Mouse (Mus musculus) mouse trophoblast stem cell (cell line): ENCODE data around the gene Sox10.

ENCODE experiments used
- in situ Hi-C, 2 experiments: fragments of 300-500 bp; cut with MseI, MboI; formaldehyde crosslinking; loops; 2 replicates in 1 of 2; 3 replicates in 1 of 2; pipeline ENCODE4 v1.15.1; 2025

Sox10 gene

DNA sequence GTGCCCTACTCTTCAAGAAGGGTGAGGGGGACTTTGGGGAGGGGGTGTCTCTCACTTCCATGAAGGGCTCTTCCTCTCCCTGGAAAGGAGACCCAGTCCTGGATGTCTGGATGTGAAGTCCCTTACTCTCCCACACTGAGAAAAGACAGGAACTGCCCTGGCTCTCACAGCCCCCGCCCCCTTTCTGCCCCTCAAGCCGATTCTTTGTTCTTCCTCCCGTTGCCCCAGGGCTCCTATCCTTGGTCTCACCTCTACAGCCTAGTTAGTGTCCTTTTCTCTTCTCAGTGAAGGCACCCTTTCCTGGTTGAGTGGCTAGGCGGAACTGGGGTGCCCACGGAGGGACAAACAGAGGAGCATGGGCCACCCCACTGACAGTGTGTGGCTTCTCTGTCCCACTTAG lies at the start of gene Sox10:
TSS of gene Sox10 (minus strand) at position 101 of the 400 bp plus-strand sequence.
- in situ Hi-C loops, result no loop called here

GRCm38 (mm10) chr15:79213591-79213990 lies 48.6 kb upstream of the Sox10 start:
- in situ Hi-C loops, result no loop called here

GRCm38 (mm10) chr15:79212750-79213446 lies 47.9 kb upstream of the Sox10 start:
- in situ Hi-C loops, result no loop called here

GRCm38 (mm10) chr15:79210357-79210756 lies 45.3 kb upstream of the Sox10 start:
- in situ Hi-C loops, result no loop called here

GRCm38 (mm10) chr15:79208758-79209439 lies 43.9 kb upstream of the Sox10 start:
- in situ Hi-C loops, result no loop called here

DNA sequence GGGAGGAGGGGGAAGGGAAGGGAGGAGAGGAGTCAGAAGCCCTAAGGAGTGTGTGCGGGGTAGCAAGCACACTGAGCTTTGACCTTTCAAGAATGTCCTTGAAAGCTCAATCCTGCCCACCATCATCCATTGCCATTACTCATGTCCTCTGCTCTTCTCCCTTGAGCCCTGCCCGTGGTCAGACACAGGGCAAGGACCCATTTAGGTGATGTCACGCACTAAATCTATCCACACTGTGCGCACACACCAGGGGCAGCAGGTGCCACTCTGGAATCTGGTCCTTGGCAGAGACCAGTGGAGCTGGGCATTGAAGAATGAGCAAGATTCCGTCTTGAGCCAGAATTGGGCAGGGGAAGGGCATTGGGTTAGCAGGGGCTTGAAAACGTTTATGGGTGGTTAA lies 43.2 kb upstream of the Sox10 start:
- in situ Hi-C loops, result no loop called here

- in situ Hi-C loops, result no loop called here
Observed at GRCm38 (mm10) chr15:79202575-79202974, 37.5 kb upstream of the Sox10 start.

DNA sequence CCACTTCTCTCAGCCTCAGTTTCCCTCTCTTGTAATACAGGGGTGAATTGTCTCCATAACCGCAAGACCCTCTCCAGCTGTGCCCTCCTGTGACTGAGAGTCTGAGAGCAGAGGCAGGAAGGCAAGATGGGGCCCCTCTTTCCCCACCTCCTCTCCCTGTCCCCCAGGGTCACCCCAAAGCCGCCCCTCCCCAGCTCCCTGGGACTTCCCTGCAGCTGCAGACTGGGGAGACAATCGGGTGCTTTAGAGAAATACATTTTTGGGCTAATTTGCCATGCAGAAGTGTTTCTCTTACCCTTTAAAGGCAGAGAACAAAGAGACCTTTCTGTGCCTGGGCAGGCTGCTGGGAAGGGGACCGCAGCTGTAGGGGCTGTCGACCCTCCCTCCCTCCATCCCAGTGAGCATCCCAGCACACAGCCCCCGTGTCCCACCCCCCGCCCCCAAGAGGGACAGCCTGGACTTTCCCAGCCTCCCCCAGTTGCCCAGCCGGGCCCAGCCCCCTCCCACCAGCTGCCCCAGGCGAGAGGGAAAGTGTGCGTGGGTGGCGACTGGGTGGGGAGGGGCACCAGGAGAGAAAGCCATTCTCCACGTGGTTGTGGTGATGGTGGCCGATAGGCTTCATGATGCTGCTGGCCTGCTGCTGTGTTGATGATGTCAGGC lies 36.6 kb upstream of the Sox10 start:
- in situ Hi-C loops, result no loop called here

DNA sequence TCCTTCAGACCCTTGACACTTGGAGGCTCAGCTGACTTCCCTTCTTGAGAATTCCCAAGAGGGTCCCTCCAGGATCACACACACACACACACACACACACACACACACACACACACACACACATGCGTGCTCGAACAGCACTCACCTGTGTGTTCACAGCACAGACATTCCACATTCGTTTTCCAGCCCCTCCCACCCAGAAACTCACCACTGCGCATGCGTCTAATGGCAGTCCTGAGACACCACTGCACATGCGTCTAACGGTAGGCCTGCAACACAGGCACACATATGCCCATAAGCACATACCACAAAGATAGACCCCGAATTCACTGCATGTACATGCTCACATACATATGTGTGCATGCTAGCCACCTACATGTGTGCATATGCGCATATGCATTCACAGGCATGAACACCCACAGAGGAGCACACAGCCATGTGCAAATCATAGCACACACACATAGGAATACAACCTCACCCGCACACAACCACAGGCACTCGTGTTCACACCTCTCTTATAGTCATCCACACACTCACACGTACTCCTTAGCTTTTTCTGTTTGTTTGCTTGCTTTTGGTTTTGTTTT lies 34.4 kb upstream of the Sox10 start:
- in situ Hi-C loops, result no loop called here

- in situ Hi-C loops, result no loop called here
Observed at GRCm38 (mm10) chr15:79195492-79195891, 30.5 kb upstream of the Sox10 start.

DNA sequence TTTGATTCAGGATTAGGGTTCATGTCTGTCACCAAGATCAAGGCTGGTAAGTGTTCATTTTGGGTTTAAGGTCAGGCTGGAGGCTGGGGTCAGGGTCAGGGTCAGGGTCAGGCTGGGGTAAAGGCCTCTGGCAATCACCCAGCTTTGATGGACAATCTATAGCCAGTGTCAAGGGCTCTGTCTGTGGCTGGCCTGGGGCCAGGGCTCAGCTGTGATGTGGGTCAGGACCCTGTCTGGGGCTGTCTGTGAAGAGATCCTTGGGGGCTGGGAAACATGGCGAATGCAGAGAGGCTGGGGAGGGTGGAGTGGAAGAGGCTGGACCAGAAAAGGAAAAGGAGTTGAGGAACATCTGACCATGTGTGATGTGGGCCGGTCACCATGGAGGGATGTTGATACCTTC lies 29.9 kb upstream of the Sox10 start:
- in situ Hi-C loops, result no loop called here

DNA sequence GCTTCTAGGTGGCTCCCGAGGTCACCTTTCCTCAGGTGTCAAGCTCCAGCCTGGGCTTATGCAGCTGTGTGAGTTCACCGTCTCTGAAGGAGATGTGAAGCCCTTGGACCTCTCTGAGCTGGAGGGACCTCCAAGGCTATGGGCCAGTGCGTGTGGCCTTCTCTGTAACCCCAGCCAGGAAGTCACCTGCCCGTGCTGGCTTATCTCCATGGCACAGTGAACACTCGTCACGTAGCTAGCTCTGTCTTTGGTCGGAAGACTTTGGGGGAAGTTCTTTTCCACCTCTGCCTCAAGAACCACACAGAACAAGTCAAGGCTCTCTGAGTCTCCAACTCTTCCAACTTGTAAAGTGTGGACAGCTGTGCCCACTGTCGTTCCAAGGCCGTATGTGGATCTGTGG lies 29.0 kb upstream of the Sox10 start:
- in situ Hi-C loops, result no loop called here

DNA sequence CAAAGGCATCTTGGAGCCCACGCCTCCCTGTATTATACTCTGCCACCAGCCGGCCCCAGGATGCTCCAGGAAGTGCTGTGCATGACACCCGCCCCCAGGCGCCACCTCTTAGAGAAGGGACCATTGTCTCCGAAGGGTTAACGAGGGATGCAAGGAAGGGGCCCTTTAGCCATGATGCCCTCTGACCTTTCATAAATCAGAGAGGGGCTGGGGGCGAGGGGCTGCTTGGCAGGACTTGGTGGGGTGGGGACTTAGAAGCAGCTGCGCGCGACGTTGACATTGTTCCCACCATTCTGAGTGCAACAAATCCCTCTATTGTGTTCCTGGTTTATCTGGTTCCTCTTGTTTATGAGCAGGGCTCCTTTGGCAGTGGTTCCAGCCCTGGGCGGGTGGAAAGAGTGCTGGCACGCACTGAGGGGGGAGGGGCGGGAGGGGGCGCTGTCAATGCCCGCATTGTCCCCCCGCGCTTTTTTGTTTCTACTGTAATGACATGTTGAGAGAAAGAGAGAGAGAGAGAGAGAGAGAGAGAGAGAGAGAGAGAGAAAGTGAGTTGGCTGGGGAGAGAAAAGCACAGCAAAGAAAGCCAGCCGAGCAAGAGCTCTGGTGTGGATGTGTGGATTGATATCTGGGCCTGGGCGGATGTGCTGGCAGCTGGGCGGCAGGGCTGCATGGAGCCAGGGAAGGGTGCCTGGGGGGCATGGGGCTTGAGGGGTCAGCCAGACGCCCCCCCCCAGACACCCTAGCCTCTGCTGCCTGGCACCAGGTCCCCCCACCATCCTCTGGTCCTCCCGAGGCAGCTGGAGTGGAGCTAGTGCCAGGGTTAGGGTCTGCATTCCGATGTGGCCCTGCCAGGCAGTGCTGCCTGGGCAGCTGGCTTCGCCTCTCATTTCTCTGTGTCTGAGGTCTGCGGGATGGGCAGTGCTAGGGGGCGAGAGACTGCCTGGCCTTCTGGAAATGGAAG lies 28.1 kb upstream of the Sox10 start:
- in situ Hi-C loops, result no loop called here

DNA sequence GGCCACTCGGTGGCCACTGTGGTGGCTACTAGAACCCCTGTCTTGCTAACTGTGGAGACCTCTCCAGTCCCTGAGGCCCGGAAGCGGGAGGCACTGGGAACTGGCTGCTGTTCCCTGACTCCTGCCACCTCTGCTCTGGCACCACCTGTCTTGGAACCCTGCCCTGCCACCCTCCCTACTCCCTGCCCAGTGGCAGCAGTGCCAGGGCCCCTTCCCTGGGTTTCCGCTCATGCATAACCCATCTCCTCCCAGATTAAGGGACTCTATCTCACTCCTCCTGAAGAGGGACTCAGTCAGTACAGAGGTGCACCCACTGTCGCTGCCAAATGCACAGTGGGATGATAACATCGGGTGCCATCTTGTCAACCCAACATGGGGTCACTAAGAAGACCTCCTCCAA lies 27.4 kb upstream of the Sox10 start:
- in situ Hi-C loops, result no loop called here

- in situ Hi-C loops, result no loop called here
Observed at GRCm38 (mm10) chr15:79191426-79191825, 26.4 kb upstream of the Sox10 start.

DNA sequence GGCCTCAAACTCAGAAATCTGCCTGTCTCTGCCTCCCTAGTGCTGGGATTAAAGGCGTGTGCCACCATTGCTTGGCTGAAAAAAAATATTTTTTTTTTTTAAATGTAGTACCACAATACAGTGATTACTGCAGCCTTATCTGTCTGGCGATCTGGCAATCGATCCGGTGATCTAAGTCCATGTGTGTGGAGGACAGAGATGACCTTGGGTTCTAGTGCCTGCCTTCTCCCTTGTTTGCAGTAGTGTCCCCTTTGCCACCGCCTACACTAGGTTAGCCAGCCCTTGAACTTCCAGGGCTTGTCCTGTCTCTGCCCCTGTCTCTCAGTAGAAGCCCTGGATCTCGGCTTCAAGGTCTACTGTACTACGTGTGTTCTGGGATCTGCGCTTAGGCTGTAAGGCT lies 22.8 kb upstream of the Sox10 start:
- in situ Hi-C loops, result no loop called here

DNA sequence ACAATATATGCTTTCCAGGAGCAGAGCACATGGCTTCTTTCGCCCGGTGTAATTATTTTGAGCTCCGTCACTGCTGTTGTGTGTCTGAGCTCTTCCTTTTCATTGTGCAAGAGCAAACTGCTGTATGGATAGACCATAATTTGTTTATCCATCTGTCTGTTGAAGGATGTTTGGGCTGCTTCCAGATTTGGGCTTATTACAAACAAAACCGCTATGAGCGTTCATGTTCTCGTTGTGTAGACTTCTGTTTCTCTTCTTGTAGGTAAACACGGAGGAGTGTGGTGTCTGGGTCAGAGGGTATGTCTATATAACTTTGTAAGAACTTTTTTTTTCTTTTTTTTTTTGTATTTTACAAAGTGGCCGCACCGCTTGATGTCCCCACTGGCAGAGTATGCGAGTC lies 20.2 kb upstream of the Sox10 start:
- in situ Hi-C loops, result no loop called here

DNA sequence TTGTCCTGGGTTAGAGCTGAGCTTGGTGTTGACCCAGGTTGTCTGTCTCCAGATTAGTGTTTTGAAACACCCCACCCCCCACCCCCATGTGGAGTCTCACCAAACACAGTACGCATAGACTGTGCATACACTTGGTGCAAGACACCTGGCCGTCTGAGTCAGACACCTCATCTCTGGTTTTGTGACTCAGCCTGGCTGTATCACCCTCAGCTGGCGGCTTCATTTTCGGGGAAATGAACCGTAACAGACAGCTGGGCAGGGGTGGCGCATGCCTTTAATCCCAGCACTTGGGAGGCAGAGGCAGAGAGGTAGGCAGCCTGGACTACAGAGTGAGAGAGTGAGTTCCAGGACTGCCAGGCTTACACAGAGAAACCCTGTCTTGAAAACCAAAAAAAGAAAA lies 11.9 kb upstream of the Sox10 start:
- in situ Hi-C loops, result no loop called here

DNA sequence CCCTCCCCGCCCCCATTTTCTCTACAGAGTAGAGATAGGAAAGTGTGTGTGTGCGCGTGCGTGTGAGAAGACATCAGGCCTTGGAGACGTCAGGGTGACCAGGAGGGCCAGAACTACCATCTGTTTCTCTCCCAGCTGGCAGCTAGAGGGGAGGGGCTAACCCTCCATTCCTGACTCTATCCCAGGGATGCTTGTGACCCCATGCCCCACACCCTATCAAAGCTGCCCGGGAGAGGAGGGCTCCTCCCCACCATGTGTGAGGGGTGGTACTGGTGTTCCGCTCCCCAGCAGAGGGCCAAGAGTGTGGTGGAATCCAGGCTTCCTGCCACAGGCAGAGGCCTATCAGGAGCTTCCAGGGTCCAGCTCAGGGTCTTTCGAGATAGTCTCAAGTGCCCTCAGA lies 1.7 kb upstream of the Sox10 start:
- in situ Hi-C loops, result no loop called here

DNA sequence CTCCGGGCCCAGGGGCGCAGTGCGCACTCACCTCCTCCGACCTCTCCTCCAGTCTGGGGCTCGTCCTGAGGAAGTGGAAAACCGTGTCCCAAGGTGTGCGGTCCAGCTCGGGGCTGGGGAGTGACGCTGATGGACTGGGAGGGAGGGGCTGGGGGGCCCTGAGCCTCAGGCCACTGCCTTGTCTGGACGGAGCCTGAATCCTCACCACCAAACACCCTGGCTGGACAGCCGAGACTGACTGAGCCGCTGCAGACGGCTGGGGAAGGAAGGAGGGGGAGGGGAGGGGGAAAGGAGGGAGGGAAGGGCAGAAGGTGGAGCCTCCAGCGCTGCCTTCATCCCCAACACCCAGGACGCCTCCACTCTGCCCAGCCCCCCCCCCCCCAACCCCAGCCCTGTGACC lies 789 bp downstream of the Sox10 start:
- in situ Hi-C loops, result no loop called here

DNA sequence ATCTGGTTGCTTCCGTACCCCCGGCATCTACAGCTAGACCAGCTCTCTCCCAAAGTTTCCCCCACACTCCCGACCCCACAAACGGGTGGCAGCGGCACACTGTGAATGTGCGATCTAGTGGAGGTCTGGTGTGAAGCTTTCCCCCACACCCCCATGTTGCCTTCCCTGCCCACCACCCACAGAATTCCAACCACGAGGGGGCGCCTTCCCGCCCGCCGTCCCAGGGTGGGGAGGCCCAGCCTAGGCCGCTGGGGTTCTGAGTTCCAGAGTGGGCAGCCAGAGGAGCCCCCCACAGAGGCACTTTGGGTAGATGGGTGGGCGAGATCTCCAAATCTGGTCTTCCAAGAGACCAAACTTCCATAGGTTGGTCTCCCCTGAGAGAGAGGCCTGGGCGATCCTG lies 2.2 kb downstream of the Sox10 start:
- in situ Hi-C loops, result no loop called here

GRCm38 (mm10) chr15:79162301-79162700 lies 2.7 kb downstream of the Sox10 start:
- in situ Hi-C loops, result no loop called here
